Mouse (Mus musculus) intestine, embryonic 14.5 days (tissue): ENCODE measurements around the gene Chchd2. TPM values are rescaled to one million over a fixed set of nuclear protein-coding genes. Genes with fewer than 3 reads are reported as not detected.
"Not testable (repeated sequence)": the region's sequence is repeated elsewhere in the genome, so short reads cannot be mapped to it uniquely, and the experiment has no call there.

Experiments
- ATAC-seq: fragments of 200-750 bp; cut with Nextera tagmentation; replicated peaks from 2 replicates; pipeline ENCODE4 v1.8.0; 2017; ENCODE audit warnings: low read depth, moderate number of reproducible peaks, moderate TSS enrichment, moderate library complexity; ENCODE audit not compliant: low FRiP score, low TSS enrichment
- DNase-seq: peaks from one replicate; pipeline ENCODE4 v3.0.0-alpha.2; 2018; ENCODE audit warnings: low spot score
- H3K27ac ChIP-seq: fragments of 300-500 bp; sonication (generic); 2 replicates; pipeline ENCODE4 v1.5.1; 2014; ENCODE audit warnings: low read depth, mild to moderate bottlenecking, control low read depth
- H3K27me3 ChIP-seq: fragments of 300-500 bp; sonication (generic); replicated peaks from 2 replicates; pipeline ENCODE4 v1.6.1; 2014; ENCODE audit warnings: low read length, control low read depth; ENCODE audit not compliant: control insufficient read depth, insufficient read depth
- H3K36me3 ChIP-seq: fragments of 300-500 bp; sonication (generic); 2 replicates; pipeline ENCODE4 v1.6.1; 2014; ENCODE audit warnings: low read length, control low read depth; ENCODE audit not compliant: control insufficient read depth, insufficient read depth
- H3K4me1 ChIP-seq: fragments of 300-500 bp; sonication (generic); replicated peaks from 2 replicates; pipeline ENCODE4 v1.6.1; 2014; ENCODE audit warnings: low read length, control low read depth, mixed read lengths; ENCODE audit not compliant: control insufficient read depth, insufficient read depth
- H3K4me2 ChIP-seq: fragments of 300-500 bp; sonication (generic); 2 replicates; pipeline ENCODE4 v1.6.1; 2014; ENCODE audit warnings: low read length
- H3K4me3 ChIP-seq: fragments of 300-500 bp; sonication (generic); 2 replicates; pipeline ENCODE4 v1.5.1; 2014; ENCODE audit warnings: low read depth, low read length, control low read depth, mixed read lengths
- H3K9ac ChIP-seq: fragments of 300-500 bp; sonication (generic); 2 replicates; pipeline ENCODE4 v1.6.1; 2014; ENCODE audit warnings: mild to moderate bottlenecking, low read length
- H3K9me3 ChIP-seq: fragments of 300-500 bp; sonication (generic); 2 replicates; pipeline ENCODE4 v1.6.1; 2016; ENCODE audit warnings: low read length, control low read depth; ENCODE audit not compliant: control insufficient read depth
- WGBS: fragments of 180-500 bp; shearing (Covaris S2); extraction: QIAGEN DNeasy Blood & Tissue Kit; methylation state at CpG from one replicate; pipeline ENCODE4 v1.1.7; 2014; 5-methylcytosine and 5-hydroxymethylcytosine counted together
- polyA plus RNA-seq: library from polyadenylated mRNA; unstranded; fragments of >200 nt; fragmentation: Nextera tagmentation; extraction: Ambion mirVana; gene quantifications from 2 replicates; pipeline ENCODE4 v1.2.1, GENCODE M21; 2014

Gene Chchd2
- polyA plus RNA-seq, 1 experiment from 2014 or later = 1,022 TPM

DNA sequence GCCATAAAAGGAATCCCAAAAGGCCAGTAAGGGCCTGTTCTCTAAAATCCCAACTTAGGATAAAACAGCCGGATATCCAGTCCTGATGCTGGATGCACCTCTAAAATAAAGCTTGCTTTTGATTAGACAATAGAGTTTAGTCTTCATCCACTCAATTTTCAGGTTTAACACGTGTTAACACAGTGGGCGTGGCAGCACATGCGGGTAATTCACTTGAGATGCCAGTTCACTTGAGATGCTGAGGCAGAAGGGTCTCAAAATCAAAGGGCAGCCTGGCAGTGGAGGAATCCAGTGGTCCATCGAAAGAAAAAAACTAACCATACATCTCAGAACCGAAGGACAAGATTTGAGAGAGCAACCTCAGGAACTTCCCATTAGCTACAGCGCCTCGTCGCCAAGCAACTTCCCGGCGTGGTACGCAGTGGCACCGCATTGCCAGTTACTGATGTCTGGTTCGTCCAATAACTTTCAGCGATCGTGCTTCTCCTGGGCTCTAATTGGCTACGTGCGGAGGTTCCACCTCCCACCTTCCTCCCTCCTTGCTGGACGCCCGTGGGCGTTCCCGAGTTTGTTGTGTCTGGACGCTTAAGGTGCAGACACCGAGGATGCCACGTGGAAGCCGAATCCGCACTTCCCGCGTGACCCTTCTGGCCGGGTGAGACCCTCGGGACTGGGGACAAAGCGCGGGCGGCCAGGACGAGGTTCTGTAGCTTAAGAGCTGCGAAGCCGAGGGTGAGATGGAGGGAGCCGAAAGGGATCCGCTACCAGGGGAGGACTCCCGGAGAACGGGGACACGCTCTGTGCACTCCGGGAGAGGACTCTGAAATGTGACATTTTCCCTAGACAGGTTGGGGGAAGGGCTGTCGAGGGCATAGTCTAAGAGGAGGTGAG, 8.2 kb upstream of the Chchd2 start, which contains the start of gene Zbed5:
Gene Zbed5 (plus strand): TSS at position 526 of the 891 bp plus-strand sequence.
- H3K27ac ChIP-seq = no peak within 1 kb of the TSS
- peak; percentile 97 for ATAC-seq
- 2% methylated on average over 44 of the region's 44 CpGs for WGBS
- peak within 1 kb of the TSS; percentile 53 for H3K9ac ChIP-seq
- H3K4me3 ChIP-seq = peak within 1 kb of the TSS; percentile 83
- H3K27me3 ChIP-seq = no peaks in the 10 kb centered on the region
- peaks cover 7% of the 10 kb centered on the region for H3K4me1 ChIP-seq
- no peaks in the 10 kb centered on the region for H3K36me3 ChIP-seq
- peak; percentile 88 for DNase-seq
- H3K4me2 ChIP-seq = peak within 1 kb of the TSS; percentile 83
- H3K9me3 ChIP-seq = no peaks in the 10 kb centered on the region

DNA sequence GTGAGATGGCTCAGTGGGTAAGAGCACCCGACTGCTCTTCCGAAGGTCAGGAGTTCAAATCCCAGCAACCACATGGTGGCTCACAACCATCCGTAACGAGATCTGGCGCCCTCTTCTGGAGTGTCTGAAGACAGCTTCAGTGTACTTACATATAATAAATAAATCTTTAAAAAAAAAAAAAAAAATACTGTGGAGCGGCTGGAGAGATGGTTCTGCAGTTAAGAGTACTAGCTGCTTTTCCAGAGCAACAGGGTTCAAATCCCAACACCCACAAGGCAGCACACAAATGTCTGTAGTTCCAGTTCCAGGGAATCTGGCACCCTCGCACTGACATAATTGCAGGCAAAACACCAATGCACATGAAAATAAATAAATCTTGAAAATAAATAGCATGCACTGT, 3.1 kb upstream of the Chchd2 start:
- H3K9me3 ChIP-seq, H3K9ac ChIP-seq, DNase-seq, H3K4me3 ChIP-seq, H3K4me1 ChIP-seq, ATAC-seq, H3K27me3 ChIP-seq, H3K27ac ChIP-seq, H3K4me2 ChIP-seq, H3K36me3 ChIP-seq: not testable (repeated sequence)
- WGBS = 82% methylated on average over 4 of the region's 7 CpGs

DNA sequence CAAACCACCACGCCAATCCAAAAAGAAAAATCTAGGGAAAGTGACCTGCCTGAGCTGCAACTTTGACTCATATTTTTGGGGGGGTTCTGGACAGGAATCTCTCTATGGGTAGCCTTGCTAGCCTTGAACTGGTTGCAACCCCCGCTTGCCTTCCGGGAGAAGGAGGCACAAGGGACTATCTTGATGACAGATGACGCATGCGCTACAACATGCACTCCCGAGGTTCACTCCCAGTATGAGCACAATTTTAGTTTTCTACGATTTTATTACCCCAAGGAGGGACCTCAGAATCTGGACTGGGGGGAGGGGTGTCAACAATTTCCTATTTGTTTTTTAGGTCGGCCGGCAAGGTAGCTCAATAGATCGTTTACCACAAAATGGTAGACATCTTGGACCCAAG, 999 bp downstream of the Chchd2 start:
- ATAC-seq = no peak
- WGBS = 32% methylated on average over 10 of the region's 10 CpGs
- Histone ChIP-seq H3K9me3 (no peaks in the 10 kb centered on the region), H3K36me3 (peaks cover 32% of the 10 kb centered on the region), H3K27ac (peak overlapping the region; percentile 90), H3K4me3 (peak overlapping the region; percentile 67), H3K4me2 (peak overlapping the region; percentile 95), H3K9ac (peak overlapping the region; percentile 80), H3K4me1 (peaks cover 7% of the 10 kb centered on the region; the same call in 1 of the 2 replicates), H3K27me3 (no peaks in the 10 kb centered on the region)
- peak; percentile 72 for DNase-seq

DNA sequence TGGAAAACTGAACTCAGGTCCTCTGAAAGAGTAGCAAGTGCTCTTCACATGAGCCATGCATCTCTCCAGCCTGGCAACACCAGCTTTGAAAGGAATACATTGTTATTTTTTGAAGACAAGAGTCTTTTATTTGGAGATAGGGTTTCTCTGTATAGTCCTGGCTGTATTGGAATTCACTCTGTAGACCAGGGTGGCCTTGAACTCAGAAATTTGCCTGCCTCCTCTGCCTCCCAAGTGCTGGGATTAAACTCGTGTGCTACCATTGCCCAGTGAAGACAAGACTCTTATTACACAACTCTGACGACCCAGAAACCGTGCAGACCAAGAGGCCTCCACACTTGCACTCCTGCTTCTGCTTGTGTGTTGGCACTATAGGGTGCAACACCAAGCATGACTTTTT, 7.4 kb downstream of the Chchd2 start:
- peaks cover 40% of the 10 kb centered on the region for H3K36me3 ChIP-seq
- 67% methylated on average over 3 of the region's 3 CpGs for WGBS
- H3K27ac ChIP-seq = no peak overlapping the region
- no peaks in the 10 kb centered on the region for H3K27me3 ChIP-seq
- no peaks in the 10 kb centered on the region for H3K9me3 ChIP-seq
- no peak overlapping the region for H3K4me3 ChIP-seq
- H3K9ac ChIP-seq = no peak overlapping the region
- DNase-seq (no peak), ATAC-seq (no peak)
- no peak overlapping the region for H3K4me2 ChIP-seq
- no peaks in the 10 kb centered on the region for H3K4me1 ChIP-seq

DNA sequence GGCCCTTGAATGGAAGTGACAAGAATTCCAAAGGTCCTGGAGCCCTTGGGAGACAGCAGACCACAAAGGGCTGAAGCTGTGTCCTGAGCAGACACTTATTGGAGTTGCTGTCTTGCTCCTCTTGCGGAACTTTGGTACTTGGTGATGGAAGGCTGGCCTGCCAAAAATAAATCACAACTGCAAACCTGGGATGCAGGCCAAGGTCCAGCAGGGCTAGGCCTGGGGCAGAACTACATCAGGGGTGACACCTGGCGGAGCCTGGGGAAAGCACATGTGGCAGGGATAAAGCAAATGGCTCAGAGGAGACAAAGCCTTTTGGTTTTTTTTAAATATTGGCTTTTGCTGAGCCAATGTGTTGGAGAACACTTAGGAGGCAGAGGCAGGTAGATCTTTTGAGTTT, 8.3 kb downstream of the Chchd2 start:
- DNase-seq (peak; percentile 68), ATAC-seq (0 out of 2 replicates have a peak, but pooled peaks have one; percentile 41)

DNA sequence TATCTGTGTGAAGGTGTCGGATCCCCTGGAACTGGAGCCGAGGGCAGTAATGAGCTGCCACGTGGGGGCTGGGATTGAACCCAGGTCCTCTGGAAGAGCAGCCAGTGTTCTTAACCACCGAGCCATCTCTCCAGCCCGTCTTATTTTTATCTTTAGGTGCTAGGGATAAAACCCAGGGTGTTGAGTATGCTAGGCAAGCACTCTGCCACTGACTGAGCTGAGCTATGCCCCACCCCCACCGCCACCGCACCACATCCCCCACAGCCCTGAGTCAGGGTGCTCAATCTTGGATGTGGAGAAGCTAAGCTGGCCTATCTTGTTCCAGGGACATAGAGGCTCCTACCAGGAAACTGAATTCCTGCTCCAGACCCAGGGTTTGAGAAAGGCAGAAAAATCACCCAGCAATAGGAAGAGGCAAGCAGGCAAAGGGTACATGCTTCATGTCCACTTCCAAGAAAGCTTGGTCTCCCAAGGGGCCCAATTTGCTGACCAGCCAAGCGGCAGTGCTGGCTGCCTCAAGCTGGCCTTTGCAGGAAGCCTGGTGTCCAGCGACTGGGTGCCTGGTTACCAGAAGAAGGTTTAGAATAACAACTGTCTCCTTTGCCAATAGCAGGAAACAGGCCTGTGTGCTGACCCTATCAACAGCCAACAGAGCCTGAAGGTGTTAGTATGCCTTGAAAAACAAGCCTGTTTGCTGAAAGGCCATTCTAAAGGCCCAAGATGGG, 9.4 kb downstream of the Chchd2 start:
- Histone ChIP-seq H3K9me3 (no peaks in the 10 kb centered on the region), H3K4me1 (no peaks in the 10 kb centered on the region), H3K27ac (no peak overlapping the region), H3K27me3 (no peaks in the 10 kb centered on the region), H3K4me2 (no peak overlapping the region), H3K36me3 (peaks cover 25% of the 10 kb centered on the region), H3K9ac (no peak overlapping the region), H3K4me3 (no peak overlapping the region)
- 72% methylated on average over 9 of the region's 9 CpGs for WGBS
- DNase-seq (no peak), ATAC-seq (no peak)

More for the DNA sequence above, 8.3 kb downstream of the Chchd2 start:
- H3K9ac ChIP-seq = no peak overlapping the region
- H3K4me1 ChIP-seq = no peaks in the 10 kb centered on the region
- H3K27me3 ChIP-seq = no peaks in the 10 kb centered on the region
- 35% methylated on average over 2 of the region's 2 CpGs for WGBS
- H3K27ac ChIP-seq = no peak overlapping the region
- H3K4me3 ChIP-seq = no peak overlapping the region
- H3K4me2 ChIP-seq = no peak overlapping the region
- H3K9me3 ChIP-seq = no peaks in the 10 kb centered on the region
- peaks cover 33% of the 10 kb centered on the region for H3K36me3 ChIP-seq

DNA sequence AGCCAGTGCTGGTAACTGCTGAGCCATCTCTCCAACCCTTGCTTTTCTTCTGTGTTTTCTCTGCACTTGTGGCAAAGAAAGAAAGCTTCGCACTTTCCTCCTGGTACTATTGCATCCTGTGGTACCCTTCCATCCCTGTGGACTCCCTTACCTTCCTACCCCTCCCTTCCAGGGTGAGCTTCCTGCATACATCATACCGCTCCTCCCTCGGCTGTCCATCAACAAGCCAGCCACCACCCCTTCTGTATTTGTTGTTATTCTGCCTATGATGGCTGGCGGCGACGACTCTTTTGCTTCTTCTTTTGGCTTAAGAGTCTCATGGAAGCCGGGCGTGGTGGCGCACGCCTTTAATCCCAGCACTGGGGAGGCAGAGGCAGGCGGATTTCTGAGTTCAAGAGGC, 12.2 kb downstream of the Chchd2 start:
- Histone ChIP-seq H3K4me2 (no peak overlapping the region), H3K27me3 (no peaks in the 10 kb centered on the region), H3K9me3 (no peaks in the 10 kb centered on the region), H3K36me3 (peaks cover under 1% of the 10 kb centered on the region; the same call in 1 of the 2 replicates), H3K4me1 (no peaks in the 10 kb centered on the region), H3K9ac (no peak overlapping the region), H3K4me3 (no peak overlapping the region), H3K27ac (no peak overlapping the region)
- no peak for ATAC-seq
- 74% methylated on average over 11 of the region's 11 CpGs for WGBS
- no peak for DNase-seq

DNA sequence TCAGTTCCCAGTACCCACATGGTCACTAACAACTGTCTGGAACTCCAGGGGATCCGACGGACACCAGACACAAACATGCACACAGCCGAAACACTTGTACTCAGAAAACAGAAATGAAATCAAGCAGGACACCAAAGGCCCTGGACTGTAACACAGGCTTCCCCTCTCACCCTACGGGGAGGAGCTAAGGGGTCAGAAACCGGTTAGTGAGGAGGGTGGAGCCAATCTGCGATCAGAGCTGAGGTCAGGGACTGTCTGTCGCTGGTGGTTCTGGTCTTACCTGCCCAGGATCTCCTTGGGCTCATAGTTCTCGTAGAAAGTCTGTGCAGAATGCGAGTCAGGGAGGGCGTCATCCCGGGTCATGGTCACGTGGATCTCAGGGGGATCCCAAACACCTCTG, 13.3 kb downstream of the Chchd2 start:
- Histone ChIP-seq H3K9ac (no peak overlapping the region), H3K36me3 (no peaks in the 10 kb centered on the region)
- WGBS = 84% methylated on average over 12 of the region's 12 CpGs

More for the DNA sequence above, 13.3 kb downstream of the Chchd2 start:
- Histone ChIP-seq H3K9me3 (no peaks in the 10 kb centered on the region), H3K4me2 (no peak overlapping the region), H3K4me1 (no peaks in the 10 kb centered on the region), H3K27ac (no peak overlapping the region), H3K4me3 (no peak overlapping the region), H3K27me3 (no peaks in the 10 kb centered on the region)
- DNase-seq (no peak), ATAC-seq (no peak)
